Mouse (Mus musculus): ENCODE results near the gene Tpmt.

Gene Tpmt

DNA sequence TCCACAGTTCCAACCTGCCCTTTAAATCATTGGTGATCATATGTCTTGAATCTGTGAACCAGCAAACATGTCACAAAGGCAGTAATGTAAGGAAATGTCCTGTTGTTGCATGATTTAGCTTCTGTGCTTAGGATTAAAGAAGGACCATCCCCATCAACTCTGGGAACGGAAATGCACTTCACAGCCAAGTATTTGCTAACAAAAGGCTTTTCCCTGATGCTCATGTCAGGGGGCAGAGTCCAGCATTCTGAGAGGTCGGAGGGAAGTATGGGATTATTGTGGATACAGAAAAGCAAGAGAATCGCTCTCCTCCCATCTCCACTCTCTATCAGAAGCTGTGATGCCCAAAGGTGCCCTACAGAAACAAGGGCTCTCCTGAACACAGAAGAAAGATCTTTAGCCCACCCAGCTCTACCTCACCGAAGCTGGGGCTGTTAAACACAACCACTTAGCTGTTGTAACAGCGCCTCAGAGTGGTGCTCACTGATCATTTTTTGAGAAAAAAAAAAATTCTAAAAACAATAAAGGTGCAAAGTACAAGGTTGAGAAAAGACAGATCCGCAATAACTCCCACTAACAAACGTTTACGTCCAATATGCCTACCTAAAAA, 2.4 kb downstream of the Tpmt start:
- DNase-seq (ENCODE audit: low read depth, low spot score): no peak

DNA sequence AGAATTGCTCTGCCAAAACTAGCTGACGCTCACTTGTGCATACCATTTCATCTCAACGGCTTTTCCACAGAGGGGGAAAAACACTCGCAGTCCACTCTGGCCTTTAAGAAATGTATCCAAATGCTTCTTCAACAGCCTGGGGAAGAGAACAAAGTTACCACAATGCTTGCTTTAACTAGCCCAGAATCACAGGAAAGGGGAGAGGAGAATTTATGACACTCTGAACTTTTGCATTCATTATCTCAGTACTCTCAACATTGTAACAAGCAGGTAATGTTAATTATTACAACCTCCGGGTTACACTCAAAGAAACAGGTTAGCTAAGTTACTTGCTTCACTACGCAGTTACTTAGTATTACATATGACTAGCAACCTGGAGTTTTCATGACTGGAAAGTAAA, 4.5 kb downstream of the Tpmt start:
- DNase-seq (ENCODE audit: low read depth, low spot score): no peak

DNA sequence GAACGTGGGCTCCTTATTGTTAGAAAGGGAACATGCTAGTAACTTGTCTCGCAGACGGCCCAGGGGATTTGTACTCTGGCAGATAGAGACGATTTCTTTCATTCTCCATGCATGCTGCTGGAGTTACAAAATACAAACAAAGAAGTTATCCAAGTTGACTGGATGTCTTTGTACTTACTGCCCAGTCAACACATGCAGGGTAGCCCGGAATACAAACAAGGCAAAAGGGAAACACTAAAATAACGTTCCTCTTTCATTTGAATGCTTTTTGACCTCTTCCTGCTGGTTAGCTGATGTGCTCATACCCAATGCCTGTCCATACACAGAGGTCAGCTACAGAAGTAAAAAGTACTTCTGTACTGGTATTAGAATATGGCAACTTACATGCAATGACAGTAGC, 6.6 kb downstream of the Tpmt start:
- no peak for DNase-seq (ENCODE audit: low read depth, low spot score)

DNA sequence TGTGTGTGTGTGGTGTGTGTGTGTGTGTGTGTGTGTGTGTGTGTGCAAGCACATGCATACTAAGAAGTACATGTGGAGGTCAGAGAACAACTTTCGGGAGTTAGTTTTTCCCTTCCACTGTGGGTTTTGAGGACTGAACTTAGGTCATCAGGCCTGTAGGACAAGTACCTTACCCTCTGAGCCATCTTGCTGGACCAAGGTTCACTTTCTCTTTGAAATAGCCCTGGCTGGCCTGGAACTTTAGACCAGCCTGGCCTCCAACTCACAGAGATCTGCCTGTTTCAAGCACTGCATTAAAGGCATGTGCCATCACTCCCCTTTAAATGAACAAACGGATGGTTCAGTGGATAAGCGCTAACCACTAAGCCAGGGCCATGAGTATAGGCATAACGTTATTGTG, 10.9 kb downstream of the Tpmt start:
- no peak for DNase-seq (ENCODE audit: low read depth, low spot score)

DNA sequence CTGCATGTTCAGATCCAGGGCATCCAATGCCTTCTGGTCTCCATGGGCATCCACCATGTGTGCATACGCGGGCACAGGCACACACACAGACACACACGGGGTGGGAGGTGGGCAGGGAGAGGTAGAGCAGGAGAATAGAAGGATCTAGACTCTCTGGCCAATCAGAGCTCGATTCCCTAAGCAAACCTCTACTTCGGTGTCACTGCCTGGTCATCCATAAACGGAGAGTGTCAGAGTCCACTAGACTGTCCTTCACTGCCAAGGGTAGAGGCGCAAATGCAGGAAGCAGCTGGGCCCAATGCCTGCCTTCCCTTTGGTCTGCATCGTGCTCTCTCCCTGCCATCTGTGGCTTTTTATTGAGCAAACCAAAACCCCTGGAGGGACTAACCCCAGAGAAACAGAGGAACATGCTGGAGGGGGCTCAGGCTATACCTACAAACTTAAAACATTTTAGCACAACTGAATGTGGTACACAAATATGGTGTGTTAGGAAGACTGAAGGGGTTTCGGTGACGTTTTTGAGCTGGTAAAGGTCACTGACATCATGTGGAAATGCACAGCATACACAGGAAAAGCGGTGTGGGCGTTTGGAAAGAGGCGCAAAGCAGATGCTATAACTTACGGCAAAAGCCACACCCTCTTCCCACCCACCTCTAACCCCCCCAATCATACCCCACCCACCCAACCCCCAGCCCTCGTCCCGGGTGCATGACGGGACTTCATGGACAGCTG, 14.0 kb downstream of the Tpmt start:
- DNase-seq (ENCODE audit: low read depth, low spot score): no peak

DNA sequence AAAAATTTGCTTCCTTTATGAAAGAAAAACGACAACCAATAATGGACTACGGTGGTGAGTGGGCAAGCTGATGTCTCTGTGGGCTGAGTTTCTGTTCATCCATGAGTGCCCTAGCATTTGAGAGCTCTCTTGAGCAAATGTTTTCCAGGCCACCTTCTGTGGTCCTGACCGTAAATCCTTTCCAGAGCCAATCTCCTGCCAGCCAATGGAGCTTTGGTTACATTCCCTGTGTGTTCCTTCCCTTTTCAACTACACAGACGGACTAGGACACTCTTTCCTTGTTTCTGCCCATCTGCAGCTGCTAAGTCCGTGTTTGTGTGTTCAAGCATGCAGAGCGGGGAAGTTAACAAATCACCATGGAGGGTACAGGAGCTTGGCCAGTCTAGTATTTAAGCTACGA, 23.7 kb downstream of the Tpmt start:
- DNase-seq (ENCODE audit: low read depth, low spot score): no peak

DNA sequence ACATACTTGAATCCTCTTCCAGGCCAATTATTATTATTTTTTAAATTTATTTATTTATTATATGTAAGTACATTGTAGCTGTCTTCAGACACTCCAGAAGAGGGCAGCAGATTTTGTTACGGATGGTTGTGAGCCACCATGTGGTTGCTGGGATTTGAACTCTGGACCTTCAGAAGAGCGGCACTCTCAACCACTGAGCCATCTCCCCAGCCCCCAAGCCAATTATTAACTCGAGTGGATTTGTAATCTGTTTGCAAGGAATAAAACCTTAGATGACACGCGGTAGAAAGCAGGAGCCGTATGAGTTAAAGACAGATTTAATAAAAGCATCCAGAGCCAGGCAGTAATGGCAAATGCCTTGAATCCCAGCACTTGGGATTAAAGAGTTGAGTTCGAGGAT, 24.8 kb downstream of the Tpmt start:
- DNase-seq (ENCODE audit: low read depth, low spot score): no peak

DNA sequence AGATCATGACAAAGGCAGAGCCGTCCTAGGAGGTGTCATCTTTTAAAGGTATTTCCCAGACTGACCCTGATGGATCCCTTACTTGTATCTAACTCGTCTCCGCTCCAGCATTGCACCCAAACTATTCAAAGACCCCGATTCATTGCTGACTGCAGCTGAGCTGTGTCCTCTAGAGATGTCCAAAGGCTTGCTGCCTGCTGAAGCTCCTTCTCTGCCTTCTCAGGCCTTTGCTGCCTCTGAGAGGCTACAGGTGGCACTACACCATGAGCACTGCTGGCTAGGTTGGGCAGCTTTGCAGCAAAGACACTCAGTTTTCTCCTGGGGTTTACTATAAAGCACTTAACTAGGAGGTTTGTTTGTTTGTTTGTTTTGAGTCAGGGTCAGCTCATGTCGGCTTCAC, 27.3 kb downstream of the Tpmt start:
- DNase-seq (ENCODE audit: low read depth, low spot score): no peak

DNA sequence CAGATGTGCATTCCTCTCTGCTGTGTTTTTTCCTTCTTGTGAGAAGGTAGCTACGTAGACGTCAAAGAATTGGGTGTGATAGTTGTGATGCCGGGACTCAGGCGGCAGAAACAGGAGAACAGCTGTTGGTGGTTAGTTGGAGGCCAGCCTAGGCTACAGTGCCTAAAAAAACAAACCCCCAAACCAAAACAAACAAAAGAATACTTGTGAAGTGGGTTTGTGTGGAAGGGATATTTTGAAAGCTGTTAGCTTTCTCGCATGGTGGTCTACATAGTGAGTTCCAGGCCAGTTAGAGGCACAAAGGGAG, 29.4 kb downstream of the Tpmt start:
- DNase-seq (ENCODE audit: low read depth, low spot score): no peak

DNA sequence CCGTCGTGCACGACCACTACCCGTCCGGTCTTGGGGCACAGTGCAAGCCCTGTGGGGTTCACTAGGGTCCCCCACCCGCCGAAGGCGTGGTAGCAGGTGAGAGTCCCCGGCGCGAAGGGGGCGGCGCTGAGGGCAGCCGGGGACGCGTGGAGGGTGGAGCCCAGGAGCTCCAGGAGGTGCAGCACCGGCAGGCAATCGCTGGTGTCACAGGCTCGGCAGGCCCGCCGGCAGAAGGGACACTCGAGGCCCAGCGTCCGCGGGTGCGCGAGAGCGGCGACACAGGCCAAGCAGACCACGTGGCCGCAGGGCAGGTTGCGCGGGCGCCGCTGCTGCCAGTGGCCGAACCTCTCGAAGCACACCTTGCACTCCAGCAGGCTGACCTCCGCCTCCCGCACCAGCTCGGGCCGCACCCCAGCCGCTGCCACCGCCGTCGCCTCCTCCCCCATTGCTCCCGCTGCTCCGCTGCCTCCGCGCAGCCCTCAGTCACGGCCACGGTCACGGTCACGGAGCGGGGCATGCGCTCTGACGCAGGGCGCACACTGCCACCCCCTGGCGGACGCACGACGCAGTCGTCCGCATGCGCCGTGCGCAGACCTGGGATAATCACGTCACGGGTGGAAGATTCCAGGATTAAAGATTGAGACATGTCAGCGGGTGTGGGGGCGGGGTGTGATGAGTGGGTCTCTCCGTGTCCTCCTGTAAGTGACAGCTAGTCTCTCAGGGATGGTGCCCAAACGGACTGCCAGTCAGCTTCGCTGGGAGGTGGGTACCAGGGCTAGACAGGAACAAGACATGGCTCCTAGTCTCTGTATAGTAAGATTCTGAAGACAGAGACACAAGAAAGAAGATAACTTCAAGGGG, 30.0 kb downstream of the Tpmt start, which contains the start of gene Nhlrc1:
Nhlrc1 (minus strand) TSS at position 517 of the 861 bp plus-strand sequence.
- DNase-seq (ENCODE audit: low read depth, low spot score): no peak

DNA sequence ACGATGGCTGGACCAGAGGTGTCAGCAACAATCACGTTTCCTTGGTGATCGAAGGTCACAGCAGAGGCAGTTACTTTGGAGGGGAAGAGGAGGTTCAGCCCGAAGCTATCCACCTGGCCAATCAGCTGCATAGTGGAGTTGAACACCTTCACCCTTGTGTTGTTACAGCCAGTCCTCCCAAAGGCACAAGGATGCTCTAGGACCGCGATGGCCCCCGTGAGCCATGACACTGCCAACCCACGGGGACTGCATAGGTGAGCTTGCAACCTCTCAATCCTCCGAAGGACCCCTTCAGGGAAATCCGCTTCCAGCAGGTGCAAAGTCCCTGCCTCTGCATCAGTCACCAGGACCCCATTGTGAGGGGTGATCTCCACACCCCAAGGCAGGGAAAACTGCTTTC, 30.8 kb downstream of the Tpmt start:
- no peak for DNase-seq (ENCODE audit: low read depth, low spot score)

DNA sequence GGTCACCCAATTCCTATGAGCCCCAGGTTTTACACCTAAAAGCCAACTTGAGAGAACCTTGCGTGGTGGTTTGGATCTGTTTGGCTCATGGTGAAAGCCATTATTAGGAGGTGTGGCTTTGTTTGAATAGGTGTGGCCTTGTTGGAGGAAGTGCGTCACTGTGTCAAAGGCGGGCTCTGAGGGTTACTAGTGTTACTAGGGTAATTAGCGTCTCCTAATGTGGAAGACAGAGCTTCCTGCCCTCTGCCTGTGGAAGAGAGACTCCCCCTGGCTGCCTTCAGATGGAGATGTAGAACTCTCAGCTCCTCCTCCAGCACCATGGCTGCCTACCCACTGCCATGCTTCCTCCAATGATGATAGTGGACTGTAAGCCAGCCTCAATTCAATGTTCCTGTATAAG, 42.9 kb downstream of the Tpmt start:
- no peak for DNase-seq (ENCODE audit: low read depth, low spot score)

DNA sequence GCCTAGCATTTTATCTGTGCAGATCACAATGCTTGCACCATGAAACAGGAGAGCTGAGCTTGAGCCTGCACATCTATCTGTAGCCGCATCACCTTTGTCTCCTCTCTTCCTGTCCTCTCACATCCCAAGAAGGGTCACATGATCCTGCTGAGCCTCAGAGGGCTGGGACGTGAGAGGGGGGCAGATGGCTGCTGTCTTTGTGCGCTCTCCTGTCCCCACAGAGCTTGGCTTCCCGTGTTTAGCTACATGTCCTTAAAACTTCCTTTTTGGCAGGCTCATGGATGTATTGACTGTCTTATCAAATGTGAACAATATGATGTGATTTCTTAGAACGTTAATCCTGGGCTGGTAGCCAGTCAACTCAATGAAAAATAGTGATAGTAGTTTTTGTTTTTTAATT, 45.0 kb downstream of the Tpmt start:
- no peak for DNase-seq (ENCODE audit: low read depth, low spot score)

DNA sequence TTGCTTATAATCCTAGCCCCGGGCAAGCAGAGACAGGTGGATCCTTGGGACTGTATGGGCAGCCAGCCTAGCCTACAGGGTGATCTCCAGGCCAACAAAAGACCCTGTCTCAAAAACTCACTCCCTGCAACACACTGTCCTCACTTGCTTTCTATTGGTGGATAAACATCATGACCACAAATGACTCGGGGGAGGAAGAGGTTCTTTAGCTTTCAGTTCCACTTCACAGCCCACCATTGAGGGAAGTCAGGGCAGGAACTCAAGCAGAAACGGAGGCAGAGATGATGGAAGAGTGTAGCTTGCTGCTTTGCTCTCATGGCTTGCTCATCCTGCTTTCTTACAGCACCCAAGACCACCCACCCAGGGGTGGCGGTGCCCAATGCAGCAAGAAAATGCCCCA, 47.2 kb downstream of the Tpmt start:
- no peak for DNase-seq (ENCODE audit: low read depth, low spot score)

DNA sequence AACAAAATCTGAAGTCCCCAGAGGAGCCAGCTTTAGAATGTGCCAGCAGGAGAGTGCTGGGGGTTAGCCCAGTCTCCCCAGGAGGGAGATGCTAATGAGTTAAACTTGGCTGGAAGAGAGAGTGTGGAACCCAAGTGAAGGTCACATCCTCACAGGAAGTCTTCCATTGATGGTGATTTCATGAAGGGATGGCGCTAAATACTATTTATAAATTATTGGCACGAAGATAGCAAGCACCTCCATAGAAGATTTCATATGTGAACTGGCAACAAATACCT, 51.3 kb downstream of the Tpmt start:
- no peak for DNase-seq (ENCODE audit: low read depth, low spot score)

DNA sequence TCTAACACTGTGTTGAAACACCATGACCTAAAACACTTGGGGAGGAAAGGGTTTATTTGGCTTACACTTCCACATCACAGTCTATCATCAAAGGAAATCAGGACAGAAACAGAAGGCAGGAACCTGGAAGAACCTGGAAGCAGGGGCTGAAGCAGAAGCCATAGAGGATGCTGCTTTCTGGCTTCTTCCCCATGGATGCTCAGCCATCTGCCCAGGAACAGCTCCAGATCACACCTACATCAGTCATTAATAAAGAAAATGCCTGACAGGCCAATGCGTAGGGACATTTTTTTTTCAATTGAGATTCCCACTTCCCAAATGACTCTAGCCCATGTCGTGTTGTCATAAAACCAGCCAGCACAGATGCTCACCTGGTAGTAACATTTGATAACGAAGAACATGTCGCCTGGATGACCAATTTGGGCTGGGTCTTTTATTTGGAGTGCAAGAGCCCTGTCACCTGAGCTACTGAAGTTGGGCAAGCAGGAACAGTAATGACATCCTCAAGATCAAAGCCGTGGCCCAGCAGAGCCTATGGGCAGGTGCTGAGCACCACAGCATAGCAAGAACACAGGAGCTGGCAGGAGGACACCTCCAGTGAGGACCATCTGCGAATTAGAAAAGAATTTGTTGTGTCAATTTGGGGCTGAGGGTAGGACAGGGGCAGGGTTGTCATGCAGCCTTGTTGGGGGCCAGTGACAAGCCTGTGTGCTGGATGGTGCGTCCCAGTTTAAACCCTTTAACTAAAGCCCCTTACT, 51.8 kb downstream of the Tpmt start:
- DNase-seq (ENCODE audit: low read depth, low spot score): no peak

DNA sequence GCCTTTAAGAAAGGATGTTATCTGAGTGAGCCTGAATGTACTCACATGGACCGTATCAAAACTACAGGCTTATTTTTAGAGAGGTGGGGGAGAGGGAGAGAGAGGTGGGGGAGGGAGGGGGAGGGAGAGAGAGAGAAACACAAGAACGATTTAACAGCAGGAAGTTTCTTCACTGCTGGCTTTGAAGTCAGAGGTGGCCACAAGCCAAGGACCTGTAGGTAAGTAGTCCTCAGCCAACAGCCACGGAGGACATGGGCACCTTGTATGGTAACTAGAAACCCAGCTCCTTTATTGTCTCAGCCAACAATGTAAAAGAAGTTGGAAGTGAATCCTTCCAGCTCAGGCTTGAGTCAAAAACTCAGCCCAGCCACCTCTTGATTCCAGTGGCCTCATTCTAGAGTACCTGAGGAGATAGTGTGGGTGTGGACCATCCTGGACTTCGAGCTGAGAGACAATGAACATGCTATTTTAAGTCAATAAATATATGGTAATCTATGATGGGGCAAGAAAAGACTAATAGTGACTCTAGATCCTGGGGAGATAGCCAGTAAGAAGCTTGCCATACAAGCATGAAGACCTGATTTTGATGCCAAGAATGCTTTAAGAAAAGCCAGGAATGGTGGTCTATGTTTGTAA, 54.0 kb downstream of the Tpmt start:
- DNase-seq (ENCODE audit: low read depth, low spot score): no peak

DNA sequence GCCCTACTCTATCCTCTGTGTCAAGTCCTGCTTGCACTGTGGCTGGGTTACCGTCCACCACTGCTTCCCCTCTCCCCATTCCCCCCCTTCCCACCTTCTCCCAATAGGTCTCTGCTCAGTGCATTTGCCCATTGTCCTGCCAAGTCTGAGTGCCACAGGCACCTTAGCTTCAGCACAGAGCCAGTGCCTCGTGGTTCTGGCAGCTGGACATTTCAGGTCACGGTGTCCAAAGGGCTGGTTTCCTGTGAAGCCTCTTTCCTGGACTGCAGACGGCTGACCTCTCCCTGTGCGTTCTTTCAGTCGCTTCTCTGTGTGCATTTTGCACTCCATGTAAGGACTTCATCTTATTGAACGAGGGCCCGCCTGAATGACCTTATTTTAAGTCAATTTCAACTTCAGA, 56.6 kb downstream of the Tpmt start:
- DNase-seq (ENCODE audit: low read depth, low spot score): no peak

DNA sequence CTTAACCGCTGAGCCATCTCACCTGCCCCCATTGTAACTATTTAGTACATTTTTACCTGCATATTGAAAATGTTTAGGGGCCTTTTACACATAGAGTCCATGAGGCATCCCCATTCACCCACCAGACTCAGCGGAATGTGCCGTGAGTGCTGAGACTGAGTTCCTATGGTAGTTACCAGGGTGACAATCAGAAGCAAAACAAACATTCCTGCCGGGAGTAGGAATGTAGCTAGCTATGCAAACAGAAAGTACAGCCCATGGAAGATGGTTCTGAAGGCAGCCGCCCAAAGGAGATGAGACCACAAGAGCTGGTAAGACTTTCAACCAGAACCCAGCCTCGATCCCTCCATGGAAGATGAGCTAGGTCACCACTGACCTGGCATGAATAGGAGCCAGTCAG, 58.3 kb downstream of the Tpmt start:
- no peak for DNase-seq (ENCODE audit: low read depth, low spot score)

DNA sequence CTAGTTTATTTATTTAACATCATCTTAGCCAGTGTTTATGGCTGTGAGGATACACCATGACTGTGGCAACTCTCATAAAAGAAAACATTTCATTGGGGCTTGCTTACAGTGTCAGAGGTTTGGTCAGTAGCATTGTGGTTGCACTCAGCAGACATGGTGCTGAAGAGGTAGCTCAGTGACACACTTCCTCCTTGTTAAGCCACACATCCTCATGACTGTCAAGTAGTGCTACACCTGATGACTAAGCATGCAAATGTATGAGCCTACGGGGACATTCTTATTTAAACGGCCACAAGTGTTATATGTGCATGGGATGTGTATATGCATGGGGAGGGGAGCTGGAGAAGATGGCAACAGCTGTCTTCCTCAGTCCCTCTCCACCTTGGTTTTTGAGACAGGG, 60.7 kb downstream of the Tpmt start:
- no peak for DNase-seq (ENCODE audit: low read depth, low spot score)

DNA sequence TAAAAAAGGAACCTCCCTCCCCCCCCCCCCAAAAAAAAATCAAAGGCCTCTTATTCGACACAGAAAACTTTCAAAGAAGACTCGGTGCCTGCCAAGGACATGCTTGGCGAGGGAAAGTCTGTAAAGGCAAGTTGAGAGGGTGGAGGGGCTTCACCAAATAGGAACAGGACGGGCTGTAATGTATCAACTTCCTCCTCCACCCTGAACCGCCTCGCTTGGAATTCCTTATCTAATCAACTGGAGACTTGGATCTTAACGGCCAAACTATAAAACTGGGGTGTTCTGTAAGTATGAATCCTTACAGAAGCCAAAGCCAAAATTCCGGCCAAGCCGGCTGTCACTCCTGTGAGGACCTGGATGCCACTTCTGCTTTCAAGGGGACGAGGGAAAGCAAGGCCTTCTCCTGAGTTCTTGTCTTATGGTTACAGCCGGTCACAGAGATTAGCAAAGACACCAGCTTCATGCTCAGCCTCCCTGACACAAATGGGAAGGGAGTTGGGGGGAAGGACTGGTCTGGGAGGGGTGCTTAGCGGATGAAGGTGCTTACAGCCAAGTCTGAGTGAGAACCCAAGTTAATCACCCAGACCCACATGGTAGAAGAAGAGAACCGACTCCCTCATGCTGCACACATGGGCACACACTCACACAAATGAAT, 64.6 kb downstream of the Tpmt start:
- DNase-seq (ENCODE audit: low read depth, low spot score): no peak

Data from WW6 (cell line).